Mouse (Mus musculus): ENCODE results near the gene Scarf2. TPM values are rescaled to one million over a fixed set of nuclear protein-coding genes. Genes with fewer than 3 reads are reported as not detected.

Scarf2 gene
- polyA plus RNA-seq, 1 experiment = 215 TPM

GRCm38 (mm10) chr16:17796519-17796918, 563 bp upstream of the Scarf2 start:
- TF ChIP-seq CTCF (IDR thresholded peaks at IDR 0.05; ENCODE audit: insufficient read depth, low read length) (no peak), POLR2A (IDR thresholded peaks at IDR 0.05; ENCODE audit: borderline replicate concordance, extremely low read depth, low read depth, low read length) (no peak)
- no peak for DNase-seq
- H3K4me1 ChIP-seq (ENCODE audit: control insufficient read depth, insufficient read depth, low read length) = peaks cover 14% of the 10 kb centered on the region
- peak overlapping the region; percentile 37 for H3K4me3 ChIP-seq (replicated peaks; ENCODE audit: extremely low read depth, low read depth, low read length)

DNA sequence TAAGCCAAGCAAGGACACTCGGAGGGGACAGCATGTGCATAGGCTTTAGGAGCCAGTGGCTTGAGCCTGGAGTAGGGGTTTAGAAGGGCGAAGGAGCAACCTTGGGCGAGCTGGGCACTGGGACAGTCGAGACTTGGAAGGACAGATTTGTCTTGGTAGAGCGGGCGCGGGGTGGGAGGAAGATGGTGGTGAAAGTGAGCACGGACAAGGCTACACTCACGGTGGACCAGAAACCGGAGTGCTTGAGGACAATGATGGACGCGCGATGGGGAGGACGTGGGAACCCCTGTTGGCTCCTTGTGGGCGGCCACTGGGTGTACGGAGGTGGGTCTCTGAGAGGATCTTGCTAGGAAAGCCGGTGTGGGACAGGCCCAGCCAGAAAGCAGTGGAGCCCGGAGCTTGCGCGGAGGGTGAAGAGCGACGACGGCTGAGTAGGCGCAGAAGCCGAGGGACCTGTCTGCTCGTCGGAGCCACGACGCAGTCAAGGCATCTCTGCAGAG, 780 bp downstream of the Scarf2 start:
- Histone ChIP-seq H3K4me3 (replicated peaks; ENCODE audit: extremely low read depth, low read depth, low read length) (peak overlapping the region; percentile 71), H3K4me1 (ENCODE audit: control insufficient read depth, insufficient read depth, low read length) (peaks cover 20% of the 10 kb centered on the region)
- no peak for TF ChIP-seq CTCF (IDR thresholded peaks at IDR 0.05; ENCODE audit: insufficient read depth, low read length)
- no peak for TF ChIP-seq POLR2A (IDR thresholded peaks at IDR 0.05; ENCODE audit: borderline replicate concordance, extremely low read depth, low read depth, low read length)
- 10% methylated on average over 29 of the region's 29 CpGs for WGBS
- peak; percentile 54 for DNase-seq

DNA sequence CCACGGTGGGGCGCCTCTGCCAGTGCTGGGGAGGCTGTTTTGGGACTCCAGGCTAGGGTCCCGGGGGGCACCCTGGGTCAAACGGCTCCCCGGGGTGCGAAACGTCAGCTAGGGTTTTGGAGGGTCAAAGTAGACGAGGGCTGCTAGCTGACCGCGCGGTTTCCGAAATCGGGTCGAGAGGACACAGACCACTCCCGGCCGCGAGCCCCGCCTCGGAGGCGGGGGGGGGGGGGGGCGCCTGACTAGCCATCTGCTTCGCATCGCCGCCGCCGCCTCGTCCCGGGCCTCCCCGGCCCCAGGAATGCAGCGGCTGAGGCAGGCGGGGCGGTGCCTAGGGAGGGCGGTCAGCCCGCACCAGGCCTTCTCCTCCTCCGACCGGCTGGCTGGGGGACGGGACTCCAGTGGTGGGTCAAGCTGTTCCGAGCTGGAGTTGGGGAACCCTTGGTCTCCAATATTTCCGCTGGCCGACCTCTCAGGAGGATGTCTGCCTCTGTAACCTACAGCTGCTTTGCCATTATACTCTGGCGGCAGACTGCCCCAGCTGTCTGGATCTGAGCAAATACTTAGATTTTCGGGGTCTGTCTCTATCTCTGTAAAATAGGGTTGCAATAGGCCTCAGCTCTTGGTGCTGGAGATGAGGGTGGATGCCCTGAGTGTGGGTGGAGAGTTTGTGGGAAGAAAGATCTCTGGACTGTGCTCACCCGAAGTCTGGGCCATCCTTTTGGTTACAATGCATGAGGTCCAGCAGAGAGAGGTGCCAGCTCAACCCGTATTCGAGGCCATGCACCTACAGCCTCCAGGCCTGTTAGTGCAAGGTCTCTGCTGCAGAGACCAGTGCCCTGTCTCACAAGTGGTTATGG, 1.5 kb downstream of the Scarf2 start:
- 11% methylated on average over 44 of the region's 45 CpGs for WGBS
- Histone ChIP-seq H3K4me1 (ENCODE audit: control insufficient read depth, insufficient read depth, low read length) (peaks cover 26% of the 10 kb centered on the region), H3K4me3 (replicated peaks; ENCODE audit: extremely low read depth, low read depth, low read length) (peak overlapping the region; percentile 71)
- TF ChIP-seq CTCF (IDR thresholded peaks at IDR 0.05; ENCODE audit: insufficient read depth, low read length) (no peak), POLR2A (IDR thresholded peaks at IDR 0.05; ENCODE audit: borderline replicate concordance, extremely low read depth, low read depth, low read length) (no peak)
- DNase-seq = peak; percentile 51

DNA sequence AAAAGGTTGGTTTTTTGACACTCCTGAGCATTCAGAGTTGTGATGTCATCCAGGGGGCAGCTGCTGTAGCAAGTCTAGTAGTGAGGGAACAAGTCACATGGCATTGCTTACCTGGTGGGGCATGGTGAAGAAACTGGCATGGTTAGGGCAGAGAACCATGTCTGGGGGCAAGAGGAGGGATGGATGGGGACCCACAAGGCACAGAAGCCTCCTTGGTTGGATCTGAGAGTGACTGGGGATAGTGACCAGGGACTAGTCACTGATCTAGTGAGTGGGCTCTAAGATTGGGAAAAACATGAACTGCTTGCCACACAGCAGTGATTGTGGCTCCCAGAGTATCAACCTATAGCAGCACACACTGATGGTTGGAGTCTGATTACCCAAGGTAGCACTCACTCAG, 2.5 kb downstream of the Scarf2 start:
- Histone ChIP-seq H3K4me3 (replicated peaks; ENCODE audit: extremely low read depth, low read depth, low read length) (no peak overlapping the region), H3K4me1 (ENCODE audit: control insufficient read depth, insufficient read depth, low read length) (peaks cover 26% of the 10 kb centered on the region)
- TF ChIP-seq CTCF (IDR thresholded peaks at IDR 0.05; ENCODE audit: insufficient read depth, low read length) (no peak), POLR2A (IDR thresholded peaks at IDR 0.05; ENCODE audit: borderline replicate concordance, extremely low read depth, low read depth, low read length) (no peak)
- no peak for DNase-seq

- TF ChIP-seq POLR2A (IDR thresholded peaks at IDR 0.05; ENCODE audit: borderline replicate concordance, extremely low read depth, low read depth, low read length) (no peak), CTCF (IDR thresholded peaks at IDR 0.05; ENCODE audit: insufficient read depth, low read length) (no peak)
- Histone ChIP-seq H3K4me1 (ENCODE audit: control insufficient read depth, insufficient read depth, low read length) (peaks cover 20% of the 10 kb centered on the region), H3K4me3 (replicated peaks; ENCODE audit: extremely low read depth, low read depth, low read length) (no peak overlapping the region)
- WGBS = 31% methylated on average over 7 of the region's 7 CpGs
- no peak for DNase-seq
Observed at GRCm38 (mm10) chr16:17801777-17802455, 4.8 kb downstream of the Scarf2 start.

- WGBS = 28% methylated on average over 18 of the region's 18 CpGs
- no peak for DNase-seq
- Histone ChIP-seq H3K4me3 (replicated peaks; ENCODE audit: extremely low read depth, low read depth, low read length) (peak overlapping the region; percentile 34), H3K4me1 (ENCODE audit: control insufficient read depth, insufficient read depth, low read length) (peaks cover 19% of the 10 kb centered on the region)
- TF ChIP-seq POLR2A (IDR thresholded peaks at IDR 0.05; ENCODE audit: borderline replicate concordance, extremely low read depth, low read depth, low read length) (no peak), CTCF (IDR thresholded peaks at IDR 0.05; ENCODE audit: insufficient read depth, low read length) (no peak)
Observed at GRCm38 (mm10) chr16:17802456-17802838, 5.4 kb downstream of the Scarf2 start.

DNA sequence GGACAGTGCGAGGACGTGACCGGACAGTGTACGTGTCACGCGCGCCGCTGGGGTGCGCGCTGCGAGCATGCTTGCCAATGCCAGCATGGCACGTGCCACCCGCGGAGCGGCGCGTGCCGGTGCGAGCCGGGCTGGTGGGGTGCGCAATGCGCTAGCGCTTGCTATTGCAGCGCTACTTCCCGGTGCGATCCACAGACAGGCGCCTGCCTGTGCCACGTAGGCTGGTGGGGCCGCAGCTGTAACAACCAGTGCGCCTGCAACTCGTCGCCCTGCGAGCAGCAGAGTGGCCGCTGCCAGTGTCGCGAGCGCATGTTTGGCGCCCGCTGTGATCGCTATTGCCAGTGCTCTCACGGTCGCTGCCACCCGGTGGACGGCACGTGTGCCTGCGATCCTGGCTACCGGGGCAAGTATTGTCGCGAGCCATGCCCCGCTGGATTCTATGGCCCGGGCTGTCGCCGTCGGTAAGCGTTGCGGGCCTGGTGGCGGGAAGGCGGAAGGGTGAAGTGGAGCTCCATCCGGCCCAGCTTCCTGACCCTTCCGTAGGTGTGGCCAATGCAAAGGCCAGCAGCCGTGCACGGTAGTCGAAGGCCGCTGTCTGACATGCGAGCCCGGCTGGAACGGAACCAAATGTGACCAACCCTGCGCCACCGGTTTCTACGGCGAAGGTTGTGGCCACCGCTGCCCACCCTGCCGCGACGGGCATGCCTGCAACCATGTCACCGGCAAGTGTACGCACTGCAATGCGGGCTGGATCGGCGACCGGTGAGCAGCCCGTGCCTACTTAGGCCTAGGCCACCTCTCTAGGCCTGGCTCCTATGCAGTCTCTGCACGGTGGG, 6.0 kb downstream of the Scarf2 start:
- Histone ChIP-seq H3K4me3 (replicated peaks; ENCODE audit: extremely low read depth, low read depth, low read length) (peak overlapping the region; percentile 34), H3K4me1 (ENCODE audit: control insufficient read depth, insufficient read depth, low read length) (peaks cover 21% of the 10 kb centered on the region)
- peak; percentile 53 for DNase-seq
- TF ChIP-seq POLR2A (IDR thresholded peaks at IDR 0.05; ENCODE audit: borderline replicate concordance, extremely low read depth, low read depth, low read length) (no peak), CTCF (IDR thresholded peaks at IDR 0.05; ENCODE audit: insufficient read depth, low read length) (no peak)
- WGBS = 18% methylated on average over 83 of the region's 83 CpGs

DNA sequence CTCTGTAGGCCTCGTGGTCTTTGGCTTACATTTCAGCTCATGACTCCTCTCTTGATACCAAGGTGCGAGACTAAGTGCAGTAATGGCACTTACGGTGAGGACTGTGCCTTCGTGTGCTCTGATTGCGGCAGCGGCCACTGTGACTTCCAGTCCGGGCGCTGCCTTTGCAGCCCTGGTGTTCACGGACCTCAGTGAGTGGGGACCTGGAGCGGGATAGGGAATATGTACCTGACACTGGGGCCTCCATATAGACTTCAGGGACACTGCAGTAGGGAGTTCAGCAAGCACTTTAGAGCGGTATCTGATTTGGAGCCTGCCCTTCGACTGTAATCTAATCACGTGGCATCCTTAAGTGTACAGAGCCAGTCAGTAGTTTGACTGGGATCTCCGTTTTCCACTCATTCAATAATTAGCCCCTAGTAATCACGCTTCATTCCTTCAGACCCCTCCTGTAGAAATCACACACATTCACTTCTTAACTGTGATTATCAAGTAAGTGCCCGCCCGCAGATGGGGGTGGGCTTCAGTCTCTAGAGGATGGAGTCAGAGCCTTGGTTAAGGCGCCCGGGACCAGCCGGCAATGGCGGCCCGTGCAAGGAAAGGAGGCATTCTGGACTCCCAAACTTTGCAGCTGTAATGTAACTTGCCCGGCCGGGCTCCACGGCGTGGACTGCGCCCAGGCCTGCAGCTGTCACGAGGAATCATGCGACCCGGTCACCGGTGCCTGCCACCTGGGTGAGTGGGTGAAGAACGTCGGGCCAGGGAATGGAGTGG, 6.8 kb downstream of the Scarf2 start:
- TF ChIP-seq CTCF (IDR thresholded peaks at IDR 0.05; ENCODE audit: insufficient read depth, low read length) (no peak), POLR2A (IDR thresholded peaks at IDR 0.05; ENCODE audit: borderline replicate concordance, extremely low read depth, low read depth, low read length) (no peak)
- 48% methylated on average over 33 of the region's 33 CpGs for WGBS
- Histone ChIP-seq H3K4me1 (ENCODE audit: control insufficient read depth, insufficient read depth, low read length) (peaks cover 21% of the 10 kb centered on the region), H3K4me3 (replicated peaks; ENCODE audit: extremely low read depth, low read depth, low read length) (peak overlapping the region; percentile 26)
- DNase-seq = no peak

Data from lung, adult 2 months (tissue).